Comparison of ENCODE assay signal across 8 mouse cellular contexts in the genomic region with DNA sequence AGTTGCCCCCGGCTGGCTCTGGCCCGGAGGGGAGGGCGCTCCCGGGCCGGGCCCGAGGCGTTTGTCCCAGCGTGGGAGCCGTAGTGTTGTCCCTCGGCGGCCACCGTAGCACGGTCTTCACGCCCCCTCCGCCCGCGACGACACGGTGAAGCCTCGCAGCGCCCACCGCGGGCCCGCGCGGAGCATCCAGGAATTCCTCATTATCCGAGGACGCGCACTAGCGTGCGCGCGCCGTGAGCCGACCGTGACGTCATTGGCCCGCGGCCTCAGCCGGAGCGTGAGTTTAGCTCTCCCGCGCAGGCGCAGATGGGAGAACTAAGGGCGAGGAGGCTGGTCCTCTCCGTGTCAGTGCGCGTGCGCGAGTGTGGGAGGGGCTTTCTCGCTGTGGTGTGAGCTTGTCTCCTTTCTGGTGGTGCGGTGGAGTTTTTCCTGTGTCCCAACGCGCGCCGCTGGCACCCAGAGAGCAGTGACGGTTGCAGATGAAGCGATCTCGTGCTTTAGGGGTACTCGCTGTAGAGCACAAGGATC. TPM values are rescaled to one million over a fixed set of nuclear protein-coding genes. Genes with fewer than 3 reads are reported as not detected.
DNase-seq lines count a peak whose midpoint lies in the region; ATAC-seq and TF ChIP-seq lines count a peak whose summit lies in the region.

No protein-coding gene starts in this region.

- H3K4me3 ChIP-seq in bone marrow, adult 2 months (replicated peaks; ENCODE audit: control insufficient read depth, low read depth, low read length) = peak overlapping the region; percentile 99
- H3K4me3 ChIP-seq in embryonic facial prominence, embryonic 15.5 days (replicated peaks) = peak overlapping the region; percentile 89
- peak overlapping the region; percentile 89 for H3K4me3 ChIP-seq in limb, embryonic 14.5 days (replicated peaks; ENCODE audit: low read length)
- H3K4me3 ChIP-seq in midbrain, postnatal 0 days (ENCODE audit: low read depth, low read length) = peak overlapping the region; percentile 82

- peak overlapping the region; percentile 75 for H3K9ac ChIP-seq in embryonic facial prominence, embryonic 15.5 days
- H3K9ac ChIP-seq in limb, embryonic 14.5 days (ENCODE audit: low read depth, low read length, severe bottlenecking) = peak overlapping the region; percentile 89
- H3K9ac ChIP-seq in midbrain, postnatal 0 days (replicated peaks; ENCODE audit: low read length, poor library complexity, severe bottlenecking) = peak overlapping the region; percentile 93

- no peaks in the 10 kb centered on the region for H3K9me3 ChIP-seq in embryonic facial prominence, embryonic 15.5 days (replicated peaks)
- H3K9me3 ChIP-seq in limb, embryonic 14.5 days (ENCODE audit: control insufficient read depth, low read length) = no peaks in the 10 kb centered on the region
- H3K9me3 ChIP-seq in midbrain, postnatal 0 days (ENCODE audit: low read length) = no peaks in the 10 kb centered on the region

- TF ChIP-seq CTCF in bone marrow, adult 2 months (IDR thresholded peaks at IDR 0.05; ENCODE audit: control insufficient read depth, insufficient read depth, low read length) = no peak
- TF ChIP-seq CTCF in midbrain, postnatal 0 days (IDR thresholded peaks at IDR 0.05) = no peak

- H3K27me3 ChIP-seq in embryonic facial prominence, embryonic 15.5 days = no peaks in the 10 kb centered on the region
- no peaks in the 10 kb centered on the region for H3K27me3 ChIP-seq in limb, embryonic 14.5 days (ENCODE audit: control insufficient read depth, insufficient read depth, low read length)
- no peaks in the 10 kb centered on the region for H3K27me3 ChIP-seq in midbrain, postnatal 0 days (ENCODE audit: insufficient read depth, low read length)

- H3K4me1 ChIP-seq in bone marrow, adult 2 months (ENCODE audit: control insufficient read depth, insufficient read depth, low read length) = peaks cover 1% of the 10 kb centered on the region; the same call in 1 of the 2 replicates
- H3K4me1 ChIP-seq in embryonic facial prominence, embryonic 15.5 days = peaks cover 24% of the 10 kb centered on the region
- peaks cover 11% of the 10 kb centered on the region for H3K4me1 ChIP-seq in limb, embryonic 14.5 days (ENCODE audit: control insufficient read depth, insufficient read depth, low read length)
- H3K4me1 ChIP-seq in midbrain, postnatal 0 days (ENCODE audit: insufficient read depth, low read length) = peaks cover 9% of the 10 kb centered on the region; the same call in 1 of the 2 replicates

- H3K4me2 ChIP-seq in embryonic facial prominence, embryonic 15.5 days (replicated peaks) = peak overlapping the region; percentile 88
- H3K4me2 ChIP-seq in limb, embryonic 14.5 days (replicated peaks; ENCODE audit: low read depth, low read length, severe bottlenecking) = peak overlapping the region; percentile 82
- H3K4me2 ChIP-seq in midbrain, postnatal 0 days (ENCODE audit: low read depth, low read length, poor library complexity, severe bottlenecking) = peak overlapping the region; percentile 94

- DNase-seq in 416B (ENCODE audit: low read depth) = peak; percentile 99
- DNase-seq in heart, adult 8-10 months (ENCODE audit: low spot score) = peak; percentile 99
- peak; percentile 99 for DNase-seq in kidney, adult 9 months
- DNase-seq in limb, embryonic 14.5 days (ENCODE audit: low spot score) = peak; percentile 99
- DNase-seq in midbrain, postnatal 0 days (ENCODE audit: low spot score) = peak; percentile 100
- peak; percentile 99 to 100 for DNase-seq in spleen, postnatal 14 days (ENCODE audit: low spot score in 2 of 2)

- under 1% methylated on average over 60 of the region's 60 CpGs for WGBS in bone marrow, adult 2 months
- under 1% methylated on average over 60 of the region's 60 CpGs for WGBS in embryonic facial prominence, embryonic 15.5 days
- WGBS in limb, embryonic 14.5 days = under 1% methylated on average over 30 of the region's 60 CpGs
- WGBS in midbrain, postnatal 0 days = under 1% methylated on average over 59 of the region's 60 CpGs

- peak overlapping the region; percentile 87 for H3K27ac ChIP-seq in bone marrow, adult 2 months (ENCODE audit: control insufficient read depth, insufficient read depth, low read depth, low read length, poor library complexity)
- peak overlapping the region; percentile 93 for H3K27ac ChIP-seq in embryonic facial prominence, embryonic 15.5 days (replicated peaks)
- peak overlapping the region; percentile 87 for H3K27ac ChIP-seq in limb, embryonic 14.5 days (replicated peaks; ENCODE audit: low read depth, low read length)
- peak overlapping the region; percentile 98 for H3K27ac ChIP-seq in midbrain, postnatal 0 days (ENCODE audit: low read depth, low read length)

- peaks cover 24% of the 10 kb centered on the region for H3K36me3 ChIP-seq in embryonic facial prominence, embryonic 15.5 days
- peaks cover 19% of the 10 kb centered on the region for H3K36me3 ChIP-seq in limb, embryonic 14.5 days (ENCODE audit: control insufficient read depth, insufficient read depth, low read length)
- peaks cover 14% of the 10 kb centered on the region for H3K36me3 ChIP-seq in midbrain, postnatal 0 days (ENCODE audit: insufficient read depth, low read length)

- peak; percentile 91 for ATAC-seq in embryonic facial prominence, embryonic 15.5 days (ENCODE audit: insufficient number of reproducible peaks, low FRiP score, low TSS enrichment, low read depth)
- peak; percentile 91 for ATAC-seq in limb, embryonic 14.5 days (ENCODE audit: low FRiP score, low read depth)
- peak; percentile 90 for ATAC-seq in midbrain, postnatal 0 days (ENCODE audit: low FRiP score)

- TF ChIP-seq POLR2A in bone marrow, adult 2 months (IDR thresholded peaks at IDR 0.05; ENCODE audit: borderline replicate concordance, control insufficient read depth, low read depth, low read length) = peak; percentile 68; the same call in 1 of the 2 replicates
- TF ChIP-seq POLR2A in limb, embryonic 14.5 days (IDR thresholded peaks at IDR 0.05; ENCODE audit: borderline replicate concordance, extremely low read depth, insufficient read depth, insufficient read length) = 0 out of 2 replicates have a peak, but pooled peaks have one; percentile 58

RNA-seq across cellular contexts. Expression of gene Nacc2, which starts 17.3 kb away (rescaled TPM):
- polyA plus RNA-seq in bone marrow, adult 2 months (2011; ENCODE audit: insufficient read depth, insufficient read length, low replicate concordance, missing spikeins) = 4.0 and 5.8 TPM in 2 replicates
- polyA plus RNA-seq in embryonic facial prominence, embryonic 15.5 days (2015; fragmentation: Nextera tagmentation; extraction: Ambion mirVana) = 7.9 and 9.0 TPM in 2 replicates
- 10 to 100 TPM; 27.6 to 44.2 (median 31.7) TPM for total RNA-seq in heart, adult 8-10 months (2022)
- 6.4 and 11.8 TPM in 2 replicates for polyA plus RNA-seq in limb, embryonic 14.5 days (2012; rRNA removed)
- polyA plus RNA-seq in limb, embryonic 14.5 days (2014; fragmentation: Nextera tagmentation; extraction: Ambion mirVana) = 5.0 and 5.3 TPM in 2 replicates
- 35.2 and 40.7 TPM in 2 replicates for total RNA-seq in midbrain, postnatal 0 days (2014; rRNA removed)
- 21.4 and 23.9 TPM in 2 replicates for polyA plus RNA-seq in midbrain, postnatal 0 days (2015; fragmentation: Nextera tagmentation; extraction: Ambion mirVana)

Comparison
In these comparisons a context has a peak if more than half of its experiments do, and no peak if none do; other contexts are left out.
1. Peak in every context shown above with its lines: DNase-seq, ATAC-seq, H3K4me3 ChIP-seq and H3K27ac ChIP-seq.